Mouse (Mus musculus): ENCODE measurements at regions not wholly inside any gene's neighbourhood (a gene's known extent, or its start where the extent isn't known, plus 50 kb on each side); places are given as distances from the start of the nearest gene placed in this dataset.

- DNase-seq (ENCODE audit: low spot score in 2 of 2) = peak in 1 of 2 experiments; percentile 49
These were observed 291.8 kb downstream of the Il20rb start for GRCm38 (mm10) chr9:100194604-100195444.

GRCm38 (mm10) chr9:100194158-100194557 is 292.4 kb downstream of the Il20rb start:
- no peak for DNase-seq (ENCODE audit: low spot score in 2 of 2)

GRCm38 (mm10) chr9:100184081-100184480 is 302.5 kb downstream of the Il20rb start:
- DNase-seq (ENCODE audit: low spot score in 2 of 2) = no peak

GRCm38 (mm10) chr9:100176291-100176690 is 300.3 kb upstream of the Sox14 start:
- DNase-seq (ENCODE audit: low spot score in 2 of 2) = no peak

GRCm38 (mm10) chr9:100166256-100166655 is 290.3 kb upstream of the Sox14 start:
- DNase-seq (ENCODE audit: low spot score in 2 of 2) = no peak

- DNase-seq (ENCODE audit: low spot score in 2 of 2) = no peak
These were observed 286.0 kb upstream of the Sox14 start for GRCm38 (mm10) chr9:100161961-100162360.
